20 mouse cellular contexts compared by ENCODE assay signal in the genomic region with DNA sequence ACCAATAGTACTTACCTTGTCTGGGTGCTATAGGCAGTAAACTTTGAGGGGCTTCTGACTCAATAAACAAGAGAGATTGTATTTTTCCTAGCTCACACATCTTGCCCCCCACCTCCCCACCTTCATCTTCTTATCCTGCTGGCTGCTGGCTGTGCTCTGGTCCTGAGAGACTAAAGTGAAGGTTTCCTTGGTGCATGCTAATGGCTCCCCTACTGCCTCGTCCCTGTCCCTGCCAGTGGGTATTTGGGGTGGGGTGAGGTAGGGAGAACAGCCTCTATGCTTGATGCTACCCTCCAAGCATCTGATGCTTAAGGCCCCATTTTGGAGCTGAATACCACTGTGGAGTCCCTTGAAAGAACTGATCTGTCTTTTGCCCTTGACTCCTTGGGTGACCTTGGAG. TPM values are rescaled to one million over a fixed set of nuclear protein-coding genes. Genes with fewer than 3 reads are reported as not detected.
DNase-seq lines count a peak whose midpoint lies in the region; ATAC-seq and TF ChIP-seq lines count a peak whose summit lies in the region.
"Had no signal": no experiment of that assay in that cellular context is flagged by ENCODE, and none has a peak within 500 bp of the region (broad histone marks: within the 10 kb centered on the region; RNA-seq: fewer than 3 reads in every experiment).

No protein-coding gene starts in this region.

- WGBS in hindbrain, postnatal 0 days, result 57% methylated on average over 1 of the region's 1 CpGs

- no peak overlapping the region for H3K27ac ChIP-seq in hindbrain, postnatal 0 days
- H3K27ac ChIP-seq: embryonic facial prominence, embryonic 10.5 days; forebrain, embryonic 15.5 days; heart, embryonic 10.5 days; hindbrain, embryonic 13.5 days had no signal

- H3K36me3 ChIP-seq in hindbrain, postnatal 0 days (ENCODE audit: insufficient read depth, low read length), result no peaks in the 10 kb centered on the region; the same call in 1 of the 2 replicates
- H3K36me3 ChIP-seq: forebrain, embryonic 15.5 days had no signal

- ATAC-seq in hindbrain, postnatal 0 days, result no peak
- ATAC-seq: forebrain, embryonic 15.5 days had no signal

- peaks cover 5% of the 10 kb centered on the region; the same call in 1 of the 2 replicates for H3K4me1 ChIP-seq in hindbrain, postnatal 0 days (ENCODE audit: insufficient read depth, low read length)

- no peak overlapping the region for H3K4me2 ChIP-seq in hindbrain, postnatal 0 days (ENCODE audit: low read depth, low read length)

- TF ChIP-seq CTCF in hindbrain, postnatal 0 days (IDR thresholded peaks at IDR 0.05; ENCODE audit: low read depth), result no peak

- H3K27me3 ChIP-seq in hindbrain, postnatal 0 days (ENCODE audit: insufficient read depth, low read length), result peaks cover 13% of the 10 kb centered on the region; the same call in 1 of the 2 replicates

- no peaks in the 10 kb centered on the region for H3K9me3 ChIP-seq in hindbrain, postnatal 0 days (ENCODE audit: low read length)
- H3K9me3 ChIP-seq: embryonic facial prominence, embryonic 10.5 days; forebrain, embryonic 15.5 days; heart, embryonic 10.5 days; hindbrain, embryonic 13.5 days had no signal

- no peak overlapping the region for H3K9ac ChIP-seq in hindbrain, postnatal 0 days (replicated peaks; ENCODE audit: low read length)
- H3K9ac ChIP-seq: forebrain, embryonic 15.5 days; hindbrain, embryonic 13.5 days had no signal

- no peak overlapping the region for H3K4me3 ChIP-seq in hindbrain, postnatal 0 days (ENCODE audit: low read length)

- peak; percentile 18 for DNase-seq in cerebellum, adult 9-10 months
- no peak for DNase-seq in cerebellum, postnatal 14 days
- DNase-seq in layer of hippocampus, adult 9-11 months, result peak; percentile 8
- no peak for DNase-seq in layer of hippocampus, postnatal 25 days (ENCODE audit: extremely low spot score in 1 of 2, low spot score in 1 of 2)
- DNase-seq in testis, postnatal 10 days (ENCODE audit: low spot score), result peak; percentile 31
- DNase-seq in testis, postnatal 14 days (ENCODE audit: low spot score), result no peak
- no peak for DNase-seq in hindbrain, postnatal 0 days (ENCODE audit: low spot score)
- DNase-seq: cerebellum, adult 8-10 months had no signal

RNA-seq across cellular contexts. Expression of gene Chrm4, which starts 2.3 kb away (rescaled TPM):
- total RNA-seq in layer of hippocampus, postnatal 25 days (2021), result 10 to 100 TPM; 21.5 to 26.1 TPM
- 3.3 and 4.4 TPM in 2 replicates for total RNA-seq in hindbrain, postnatal 0 days (2014; rRNA removed)
- 0.75 and 0.93 TPM in 2 replicates for polyA plus RNA-seq in hindbrain, postnatal 0 days (2015; fragmentation: Nextera tagmentation; extraction: Ambion mirVana)
- total RNA-seq: gastrocnemius, adult 8-10 months; gastrocnemius, postnatal 36 days; heart, adult 18-20 months; hematopoietic stem cell, adult 5-6 weeks had no signal
- polyA plus RNA-seq: heart, embryonic 14.5 days had no signal

RNA-seq across cellular contexts. Expression of gene Mdk, which starts 7.4 kb away (rescaled TPM):
- 10 to 100 TPM; 25.5 to 33.2 TPM for total RNA-seq in layer of hippocampus, postnatal 25 days (2021)
- total RNA-seq in hindbrain, postnatal 0 days (2014; rRNA removed), result 54.9 and 78.4 TPM in 2 replicates
- polyA plus RNA-seq in hindbrain, postnatal 0 days (2015; fragmentation: Nextera tagmentation; extraction: Ambion mirVana), result 167 and 171 TPM in 2 replicates
- total RNA-seq: hematopoietic stem cell, adult 5-6 weeks had no signal

RNA-seq across cellular contexts. Expression of gene Gm9821, which starts 20.8 kb away (rescaled TPM):
- total RNA-seq in layer of hippocampus, postnatal 25 days (2021), result not detected
- total RNA-seq in hindbrain, postnatal 0 days (2014; rRNA removed), result not detected in 2 replicates
- 0.08 TPM in 1 of 2 replicates, not detected in the other for polyA plus RNA-seq in hindbrain, postnatal 0 days (2015; fragmentation: Nextera tagmentation; extraction: Ambion mirVana)
- total RNA-seq: adrenal gland, adult 2 months; adrenal gland, postnatal 25 days; gastrocnemius, adult 8-10 months; gastrocnemius, postnatal 36 days; heart, adult 18-20 months; heart, postnatal 10 days had no signal
- polyA plus RNA-seq: adrenal gland, adult 2 months had no signal

RNA-seq across cellular contexts. Expression of gene Dgkz, which starts 50.9 kb away (rescaled TPM):
- 100 to 1,000 TPM; 479 to 537 TPM for total RNA-seq in layer of hippocampus, postnatal 25 days (2021)
- total RNA-seq in hindbrain, postnatal 0 days (2014; rRNA removed), result 150 and 163 TPM in 2 replicates
- polyA plus RNA-seq in hindbrain, postnatal 0 days (2015; fragmentation: Nextera tagmentation; extraction: Ambion mirVana), result 40.7 and 41.2 TPM in 2 replicates

Comparison
In these comparisons a context has a peak if more than half of its experiments do, and no peak if none do; other contexts are left out.
1. DNase-seq: peak in cerebellum, adult 9-10 months (single experiment), layer of hippocampus, adult 9-11 months (single experiment) and testis, postnatal 10 days (single experiment); none in cerebellum, postnatal 14 days (0 of 2), layer of hippocampus, postnatal 25 days (0 of 2), testis, postnatal 14 days (single experiment) and hindbrain, postnatal 0 days (single experiment).